Mouse (Mus musculus): ENCODE results near the gene Ltbp1. TPM values are rescaled to one million over a fixed set of nuclear protein-coding genes. Genes with fewer than 3 reads are reported as not detected.

The Ltbp1 gene
- total RNA-seq, 2 experiments from 2014 or later = 7.7 to 7.8 TPM

- DNase-seq (ENCODE audit: extremely low spot score in 1 of 2, low spot score in 1 of 2) = no peak
Measured at GRCm38 (mm10) chr17:75055235-75055634, 49.9 kb downstream of the Ltbp1 start.

DNA sequence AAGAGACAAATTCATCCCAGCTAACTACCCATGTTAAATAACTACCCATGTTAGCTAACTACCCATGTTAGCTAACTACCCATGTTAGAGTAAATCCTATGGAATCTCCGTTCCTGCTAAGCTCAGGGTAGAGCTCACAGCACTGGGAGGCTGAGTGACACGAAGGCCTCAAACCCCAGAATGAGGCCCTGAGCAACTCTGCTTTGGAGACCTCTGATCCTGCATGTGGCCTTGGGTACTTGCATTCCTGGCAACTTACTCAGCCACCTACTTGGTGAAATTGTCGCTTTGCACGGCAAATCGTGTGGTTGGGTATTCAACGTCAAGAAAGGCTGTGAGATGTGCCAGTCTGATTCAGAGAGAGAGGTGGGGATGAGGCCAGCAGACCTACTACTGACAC is 50.6 kb downstream of the Ltbp1 start:
- no peak for DNase-seq (ENCODE audit: extremely low spot score in 1 of 2, low spot score in 1 of 2)

DNA sequence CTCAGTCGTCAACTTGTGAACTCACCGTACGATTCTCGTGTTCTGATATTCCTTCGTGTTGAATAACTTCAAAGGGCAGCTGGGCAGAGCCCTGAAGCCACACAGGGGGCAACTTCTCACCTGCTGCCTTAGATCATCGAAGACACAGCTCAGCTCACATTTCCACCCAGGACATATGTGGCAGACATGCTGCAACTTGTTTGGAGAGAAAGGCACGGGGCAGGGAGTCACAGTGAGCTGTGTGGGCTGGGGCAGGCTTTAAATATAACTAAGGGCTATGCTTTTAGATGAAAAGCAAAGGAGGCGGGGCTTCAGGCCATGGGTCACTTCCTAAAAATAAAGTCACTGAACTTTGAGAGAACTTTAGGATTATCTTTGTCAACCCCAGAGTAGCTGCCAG is 51.3 kb downstream of the Ltbp1 start:
- DNase-seq (ENCODE audit: extremely low spot score in 1 of 2, low spot score in 1 of 2) = no peak

DNA sequence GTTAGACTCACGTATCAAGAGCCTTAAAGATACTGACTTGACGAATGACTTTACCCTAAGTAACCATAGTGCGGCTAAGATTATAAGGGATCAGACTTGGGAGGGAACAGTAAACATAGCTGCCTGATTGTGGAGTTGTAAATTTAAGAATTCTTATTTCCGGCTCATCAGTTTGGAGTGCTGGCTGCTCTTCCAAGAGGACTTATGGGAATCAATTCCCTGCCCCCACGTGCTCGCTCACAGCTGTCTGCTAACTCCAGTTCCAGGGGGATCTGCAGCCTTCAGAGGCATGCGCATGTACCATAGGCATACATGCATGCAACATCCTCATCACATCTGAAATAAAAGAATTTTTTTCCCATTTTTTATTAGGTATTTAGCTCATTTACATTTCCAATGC is 61.0 kb downstream of the Ltbp1 start:
- DNase-seq (ENCODE audit: extremely low spot score in 1 of 2, low spot score in 1 of 2) = no peak

GRCm38 (mm10) chr17:75067314-75067713 is 61.9 kb downstream of the Ltbp1 start:
- DNase-seq (ENCODE audit: extremely low spot score in 1 of 2, low spot score in 1 of 2) = no peak

DNA sequence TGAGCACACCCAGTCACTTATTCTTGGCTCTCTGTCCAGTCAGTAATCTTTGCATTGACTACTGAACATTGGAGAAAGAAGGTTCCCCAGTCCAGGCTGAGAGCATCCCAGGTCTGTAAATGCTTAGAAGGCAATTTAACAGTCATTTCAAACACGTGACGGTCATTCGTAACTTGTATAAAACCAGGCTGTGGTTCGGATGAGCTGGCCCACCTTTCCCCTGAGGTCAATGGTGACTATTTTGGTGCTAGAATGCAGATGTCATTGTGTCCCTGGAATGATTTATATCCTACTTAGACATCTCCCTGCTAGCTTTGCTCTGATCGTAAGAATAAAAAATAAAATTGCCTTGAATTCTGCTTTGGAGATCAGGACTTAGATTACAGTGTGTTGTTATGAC is 63.9 kb downstream of the Ltbp1 start:
- DNase-seq (ENCODE audit: extremely low spot score in 1 of 2, low spot score in 1 of 2) = no peak

DNA sequence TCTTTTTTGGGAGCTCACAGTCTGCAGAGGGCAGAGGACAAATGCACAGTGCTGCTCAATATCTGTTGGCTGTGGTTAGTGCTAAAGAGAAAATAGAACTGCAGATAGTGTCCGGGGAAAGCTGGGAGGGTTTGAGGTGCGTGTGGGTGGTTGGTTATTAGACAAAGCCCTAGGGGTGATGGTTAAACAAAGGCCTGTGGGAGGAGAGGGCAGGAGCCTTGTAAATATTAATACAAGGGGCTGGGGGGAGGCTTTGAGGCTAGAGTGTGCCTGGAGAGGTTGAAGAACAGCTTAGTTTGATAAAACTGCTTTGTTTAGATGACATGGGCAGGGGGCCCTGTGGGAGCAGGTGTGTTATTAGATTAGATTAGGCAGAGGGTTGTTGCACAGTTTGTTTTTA is 65.8 kb downstream of the Ltbp1 start:
- no peak for DNase-seq (ENCODE audit: extremely low spot score in 1 of 2, low spot score in 1 of 2)

GRCm38 (mm10) chr17:75071749-75072148 is 66.4 kb downstream of the Ltbp1 start:
- no peak for DNase-seq (ENCODE audit: extremely low spot score in 1 of 2, low spot score in 1 of 2)

DNA sequence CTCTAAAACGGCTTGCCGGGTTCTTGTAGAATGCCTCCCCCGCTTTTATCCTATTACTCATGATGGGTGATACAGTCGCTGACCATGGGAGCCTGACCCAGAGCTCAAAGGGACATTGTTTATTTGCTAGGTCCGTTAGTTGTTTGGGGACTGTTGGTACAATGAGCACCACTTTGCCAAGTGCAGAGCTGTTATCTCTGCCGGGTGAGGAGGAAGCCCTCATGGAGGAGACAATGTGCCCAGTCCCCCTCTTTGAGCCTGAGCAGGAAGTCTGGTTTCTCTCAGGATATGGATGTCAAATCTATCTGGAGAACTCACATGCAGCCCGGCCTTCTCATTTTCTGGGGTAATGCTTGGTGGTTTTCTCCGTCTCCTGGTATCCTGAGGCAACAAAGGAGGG is 68.5 kb downstream of the Ltbp1 start:
- no peak for DNase-seq (ENCODE audit: extremely low spot score in 1 of 2, low spot score in 1 of 2)

GRCm38 (mm10) chr17:75074978-75075699 is 69.8 kb downstream of the Ltbp1 start:
- DNase-seq (ENCODE audit: extremely low spot score in 1 of 2, low spot score in 1 of 2) = peak in 1 of 2 experiments; percentile 38

GRCm38 (mm10) chr17:75081401-75081800 is 76.0 kb downstream of the Ltbp1 start:
- no peak for DNase-seq (ENCODE audit: extremely low spot score in 1 of 2, low spot score in 1 of 2)

DNA sequence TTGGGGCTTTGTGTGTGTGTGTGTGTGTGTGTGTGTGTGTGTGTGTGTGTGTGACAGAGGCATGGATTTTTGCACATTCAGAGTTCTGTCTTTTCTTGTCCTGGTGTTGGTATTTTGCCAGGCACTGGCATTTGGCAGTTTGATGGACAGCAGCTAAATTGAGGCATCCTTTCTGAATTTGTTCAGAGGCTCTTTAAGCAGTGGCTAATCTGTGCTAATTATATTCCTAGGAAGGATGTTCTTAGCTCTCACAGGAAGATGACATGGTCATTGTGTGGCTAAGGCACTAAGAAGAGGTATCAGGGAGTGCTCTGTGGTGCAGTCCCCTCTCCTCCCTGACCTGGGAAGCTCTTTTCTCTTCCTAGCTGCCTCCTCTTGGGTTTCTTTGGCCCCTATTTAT is 77.1 kb downstream of the Ltbp1 start:
- no peak for DNase-seq (ENCODE audit: extremely low spot score in 1 of 2, low spot score in 1 of 2)

DNA sequence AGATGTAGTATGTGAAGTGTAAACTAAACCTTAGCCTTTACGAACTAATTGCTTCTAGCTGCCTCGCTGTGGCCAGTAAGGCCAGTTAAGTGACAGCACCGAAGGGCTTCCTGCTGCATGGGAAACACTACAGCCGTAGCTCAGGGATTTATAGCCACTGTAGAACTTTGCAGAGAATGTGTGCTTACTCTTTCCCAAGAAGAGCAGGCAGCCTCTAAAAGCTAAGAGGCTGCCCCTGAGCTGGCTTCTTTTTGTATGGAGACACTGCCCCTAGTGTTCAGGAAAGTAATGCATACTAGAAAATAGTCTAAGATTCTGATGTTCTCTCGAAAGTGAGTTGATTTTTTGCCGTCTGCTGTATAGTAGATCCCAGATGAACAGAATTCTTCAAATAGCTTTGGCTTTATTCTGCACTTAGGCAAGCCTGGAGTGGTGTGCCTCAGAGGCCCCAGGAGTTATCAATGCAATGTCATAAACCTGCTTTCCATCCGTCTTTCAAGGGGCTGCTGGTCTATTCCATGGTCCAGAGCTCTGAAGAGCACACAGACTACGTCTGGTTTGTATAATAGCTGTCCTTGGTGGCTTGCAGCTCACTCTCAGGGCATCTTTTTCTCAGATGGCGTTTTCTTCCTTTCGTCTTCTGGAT is 82.1 kb downstream of the Ltbp1 start:
- peak in 1 of 2 experiments; percentile 9 for DNase-seq (ENCODE audit: extremely low spot score in 1 of 2, low spot score in 1 of 2)

- no peak for DNase-seq (ENCODE audit: extremely low spot score in 1 of 2, low spot score in 1 of 2)
Measured at GRCm38 (mm10) chr17:75088232-75088631, 82.9 kb downstream of the Ltbp1 start.

- peak; percentile 19 to 20 for DNase-seq (ENCODE audit: extremely low spot score in 1 of 2, low spot score in 1 of 2)
Measured at GRCm38 (mm10) chr17:75088727-75089126, 83.4 kb downstream of the Ltbp1 start.

- no peak for DNase-seq (ENCODE audit: extremely low spot score in 1 of 2, low spot score in 1 of 2)
Measured at GRCm38 (mm10) chr17:75090556-75090955, 85.2 kb downstream of the Ltbp1 start.

DNA sequence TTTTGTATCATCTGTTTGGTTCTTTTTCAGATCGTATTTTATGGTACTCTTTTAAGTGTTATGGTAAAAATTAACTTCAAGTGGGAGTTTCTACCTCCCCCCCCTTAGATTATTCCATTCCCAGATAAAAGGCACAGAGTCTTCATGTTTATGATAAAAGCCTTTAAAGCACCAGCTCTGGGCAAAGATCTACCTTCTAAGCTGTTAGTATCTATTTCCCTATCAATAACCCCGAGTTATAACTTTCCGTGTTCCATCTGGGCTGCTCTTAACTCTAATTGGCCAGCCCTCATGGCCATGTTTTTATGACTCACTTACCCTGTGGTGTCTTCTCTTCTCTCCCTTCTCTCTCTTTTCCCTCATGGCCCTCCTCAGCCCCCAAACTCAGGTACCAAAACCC is 88.2 kb downstream of the Ltbp1 start:
- DNase-seq (ENCODE audit: extremely low spot score in 1 of 2, low spot score in 1 of 2) = no peak

DNA sequence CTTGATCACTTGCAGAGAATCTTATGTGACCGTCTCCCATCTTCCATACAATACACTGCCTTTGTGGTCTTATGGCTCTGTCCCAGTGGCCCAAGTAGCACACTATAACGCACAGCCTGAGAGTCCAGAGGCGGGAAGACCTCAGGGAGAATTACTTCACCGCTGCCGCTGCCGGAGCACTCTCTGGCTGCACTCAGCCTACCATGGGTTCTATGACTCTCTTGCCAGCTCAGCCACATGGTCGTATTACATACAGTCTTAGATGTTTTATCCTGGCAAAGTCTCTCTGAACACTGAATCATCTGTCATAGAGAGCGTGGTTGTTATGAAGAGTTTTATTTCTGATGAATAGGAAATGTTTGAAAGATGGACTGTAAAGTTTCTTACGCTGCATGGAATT is 89.2 kb downstream of the Ltbp1 start:
- DNase-seq (ENCODE audit: extremely low spot score in 1 of 2, low spot score in 1 of 2) = no peak

DNA sequence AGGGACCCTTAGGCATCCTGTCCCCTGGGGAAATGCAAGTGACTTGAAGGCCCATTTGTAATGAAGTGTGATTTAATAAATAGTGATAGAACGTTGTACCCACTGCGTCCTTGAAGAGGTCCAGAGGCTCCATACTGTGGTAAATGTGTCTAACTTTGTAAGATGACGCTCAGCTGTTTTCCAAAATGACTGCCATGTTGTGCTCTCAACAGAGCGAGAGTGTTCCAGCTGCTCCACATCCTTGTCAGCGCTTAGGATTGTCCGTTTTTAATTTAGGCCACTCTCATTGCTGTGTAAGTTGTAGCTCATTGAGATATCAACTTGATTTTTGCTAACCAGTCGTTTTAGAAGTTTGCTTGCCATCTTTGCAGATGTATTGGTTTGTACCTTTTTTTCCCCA is 91.4 kb downstream of the Ltbp1 start:
- no peak for DNase-seq (ENCODE audit: extremely low spot score in 1 of 2, low spot score in 1 of 2)

GRCm38 (mm10) chr17:75097367-75097766 is 92.0 kb downstream of the Ltbp1 start:
- DNase-seq (ENCODE audit: extremely low spot score in 1 of 2, low spot score in 1 of 2) = no peak

DNA sequence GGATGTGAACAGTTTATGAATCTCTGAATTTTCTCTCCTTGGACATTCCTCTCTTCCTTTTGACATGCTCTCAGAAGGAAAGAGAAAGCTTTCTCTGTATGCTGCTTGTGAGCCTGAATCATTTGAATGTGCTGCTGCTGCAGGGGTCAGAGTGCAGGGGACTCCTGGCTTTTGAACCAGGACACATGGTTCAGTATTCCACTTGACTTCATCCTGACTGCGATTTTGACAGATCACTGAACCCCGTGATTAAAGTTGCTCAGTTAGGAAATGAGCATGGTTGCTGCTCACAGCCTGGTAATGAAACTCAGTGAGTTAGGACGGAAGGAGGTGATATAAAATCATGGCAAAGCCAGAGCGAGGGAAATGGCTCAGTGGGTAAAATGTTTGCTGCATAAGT is 95.8 kb downstream of the Ltbp1 start:
- no peak for DNase-seq (ENCODE audit: extremely low spot score in 1 of 2, low spot score in 1 of 2)

DNA sequence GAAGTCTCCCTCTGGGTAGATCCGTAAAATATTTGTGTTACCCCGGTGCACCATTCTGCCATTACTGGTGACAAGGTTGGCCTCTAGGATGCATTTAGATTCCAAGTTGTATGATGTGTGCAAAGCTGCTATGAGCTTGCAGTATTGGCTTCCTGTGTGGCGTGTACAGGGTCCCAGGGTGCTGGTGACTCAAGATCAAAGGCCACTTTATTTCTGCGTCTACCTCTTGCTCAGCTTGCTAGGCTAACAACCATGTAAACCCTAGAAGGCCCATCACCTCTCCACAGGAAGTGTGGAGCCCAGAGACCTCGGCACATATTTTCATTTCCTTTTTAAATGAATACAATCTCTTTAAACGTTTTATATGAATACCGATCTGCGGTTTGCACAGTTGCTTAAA is 96.6 kb downstream of the Ltbp1 start:
- no peak for DNase-seq (ENCODE audit: extremely low spot score in 1 of 2, low spot score in 1 of 2)

Data from layer of hippocampus, postnatal 25 days (tissue).